Mouse (Mus musculus) kidney, embryonic 14.5 days (tissue): ENCODE data around the gene Nr6a1. TPM values are rescaled to one million over a fixed set of nuclear protein-coding genes. Genes with fewer than 3 reads are reported as not detected.

Experiments used
- ATAC-seq: fragments of 200-750 bp; cut with Nextera tagmentation; 2 replicates; pipeline ENCODE4 v1.8.0; 2017; ENCODE audit warnings: moderate number of reproducible peaks, mild to moderate bottlenecking, moderate TSS enrichment, moderate library complexity; ENCODE audit not compliant: low FRiP score, low TSS enrichment
- H3K27ac ChIP-seq: fragments of 300-500 bp; sonication (generic); 2 replicates; pipeline ENCODE4 v1.5.1; 2014; ENCODE audit warnings: low read depth, mild to moderate bottlenecking, low read length, moderate library complexity, mixed read lengths
- H3K27me3 ChIP-seq: fragments of 300-500 bp; sonication (generic); 2 replicates; pipeline ENCODE4 v1.6.1; 2014; ENCODE audit warnings: mild to moderate bottlenecking, low read length; ENCODE audit not compliant: control insufficient read depth, insufficient read depth
- H3K36me3 ChIP-seq: fragments of 300-500 bp; sonication (generic); 2 replicates; pipeline ENCODE4 v1.6.1; 2014; ENCODE audit warnings: low read length, mixed read lengths; ENCODE audit not compliant: control insufficient read depth, insufficient read depth
- H3K4me1 ChIP-seq: fragments of 300-500 bp; sonication (generic); 2 replicates; pipeline ENCODE4 v1.6.1; 2014; ENCODE audit warnings: low read length, mixed read lengths; ENCODE audit not compliant: control insufficient read depth, insufficient read depth
- H3K4me2 ChIP-seq: fragments of 300-500 bp; sonication (generic); replicated peaks from 2 replicates; pipeline ENCODE4 v1.6.1; 2014; ENCODE audit warnings: low read depth, mild to moderate bottlenecking, low read length
- H3K4me3 ChIP-seq: fragments of 300-500 bp; sonication (generic); 2 replicates; pipeline ENCODE4 v1.5.1; 2014; ENCODE audit warnings: mild to moderate bottlenecking, low read length
- H3K9ac ChIP-seq: fragments of 300-500 bp; sonication (generic); 2 replicates; pipeline ENCODE4 v1.6.1; 2014; ENCODE audit warnings: low read depth, mild to moderate bottlenecking, low read length, moderate library complexity
- H3K9me3 ChIP-seq: fragments of 300-500 bp; sonication (generic); 2 replicates; pipeline ENCODE4 v1.6.1; 2016; ENCODE audit warnings: low read length; ENCODE audit not compliant: control insufficient read depth
- WGBS: fragments of 180-500 bp; shearing (Covaris S2); extraction: QIAGEN DNeasy Blood & Tissue Kit; methylation state at CpG from one replicate; pipeline ENCODE4 v1.1.7; 2014; 5-methylcytosine and 5-hydroxymethylcytosine counted together
- polyA plus RNA-seq: library from polyadenylated mRNA; unstranded; fragments of >200 nt; fragmentation: Nextera tagmentation; extraction: Ambion mirVana; gene quantifications from 2 replicates; pipeline ENCODE4 v1.2.1, GENCODE M21; 2014

Gene Nr6a1
- polyA plus RNA-seq, 1 experiment from 2014 or later = 1.4 TPM

- no peak overlapping the region for H3K9ac ChIP-seq
- H3K9me3 ChIP-seq = no peaks in the 10 kb centered on the region
- H3K27me3 ChIP-seq = no peaks in the 10 kb centered on the region
- H3K4me3 ChIP-seq = no peak overlapping the region
- no peak overlapping the region for H3K4me2 ChIP-seq
- 91% methylated on average over 2 of the region's 2 CpGs for WGBS
- no peaks in the 10 kb centered on the region for H3K4me1 ChIP-seq
- H3K36me3 ChIP-seq = no peaks in the 10 kb centered on the region
- no peak overlapping the region for H3K27ac ChIP-seq
- ATAC-seq = no peak
These were observed 14.4 kb upstream of the Nr6a1 start for GRCm38 (mm10) chr2:38941898-38942297.

GRCm38 (mm10) chr2:38941426-38941825 lies 13.9 kb upstream of the Nr6a1 start:
- Histone ChIP-seq H3K4me2 (no peak overlapping the region), H3K9me3 (no peaks in the 10 kb centered on the region), H3K4me3 (no peak overlapping the region), H3K27me3 (no peaks in the 10 kb centered on the region), H3K4me1 (no peaks in the 10 kb centered on the region), H3K9ac (no peak overlapping the region), H3K27ac (no peak overlapping the region), H3K36me3 (no peaks in the 10 kb centered on the region)
- 63% methylated on average over 14 of the region's 14 CpGs for WGBS
- no peak for ATAC-seq

- H3K36me3 ChIP-seq = no peaks in the 10 kb centered on the region
These were observed 11.6 kb upstream of the Nr6a1 start for GRCm38 (mm10) chr2:38939047-38939446.

GRCm38 (mm10) chr2:38938007-38938406 lies 10.5 kb upstream of the Nr6a1 start:
- WGBS = 81% methylated on average over 1 of the region's 1 CpGs
- Histone ChIP-seq H3K36me3 (no peaks in the 10 kb centered on the region), H3K9ac (no peak overlapping the region), H3K4me1 (no peaks in the 10 kb centered on the region), H3K4me3 (no peak overlapping the region), H3K9me3 (no peaks in the 10 kb centered on the region), H3K27ac (no peak overlapping the region), H3K27me3 (no peaks in the 10 kb centered on the region), H3K4me2 (no peak overlapping the region)
- no peak for ATAC-seq

More at GRCm38 (mm10) chr2:38939047-38939446, 11.6 kb upstream of the Nr6a1 start:
- no peak overlapping the region for H3K4me3 ChIP-seq
- no peaks in the 10 kb centered on the region for H3K27me3 ChIP-seq
- H3K4me2 ChIP-seq = no peak overlapping the region
- H3K9me3 ChIP-seq = no peaks in the 10 kb centered on the region
- H3K9ac ChIP-seq = no peak overlapping the region
- no peaks in the 10 kb centered on the region for H3K4me1 ChIP-seq
- 75% methylated on average over 2 of the region's 2 CpGs for WGBS
- H3K27ac ChIP-seq = no peak overlapping the region
- ATAC-seq = no peak

- Histone ChIP-seq H3K4me2 (no peak overlapping the region), H3K9me3 (no peaks in the 10 kb centered on the region), H3K36me3 (no peaks in the 10 kb centered on the region), H3K27ac (no peak overlapping the region), H3K9ac (no peak overlapping the region), H3K27me3 (no peaks in the 10 kb centered on the region), H3K4me1 (no peaks in the 10 kb centered on the region), H3K4me3 (no peak overlapping the region)
- ATAC-seq = no peak
- WGBS = 74% methylated on average over 3 of the region's 3 CpGs
These were observed 9.9 kb upstream of the Nr6a1 start for GRCm38 (mm10) chr2:38937396-38937795.

- no peaks in the 10 kb centered on the region for H3K9me3 ChIP-seq
- H3K27me3 ChIP-seq = no peaks in the 10 kb centered on the region
- H3K9ac ChIP-seq = no peak overlapping the region
- ATAC-seq = no peak
- no peak overlapping the region for H3K27ac ChIP-seq
- H3K4me1 ChIP-seq = peaks cover 5% of the 10 kb centered on the region; the same call in 1 of the 2 replicates
- no peak overlapping the region for H3K4me3 ChIP-seq
- H3K4me2 ChIP-seq = no peak overlapping the region
- 68% methylated on average over 9 of the region's 9 CpGs for WGBS
- no peaks in the 10 kb centered on the region for H3K36me3 ChIP-seq
These were observed 9.4 kb upstream of the Nr6a1 start for GRCm38 (mm10) chr2:38936721-38937378.

- Histone ChIP-seq H3K4me3 (no peak overlapping the region), H3K9ac (no peak overlapping the region), H3K27ac (no peak overlapping the region; the same call in 1 of the 2 replicates), H3K36me3 (no peaks in the 10 kb centered on the region), H3K9me3 (no peaks in the 10 kb centered on the region), H3K4me1 (peaks cover 10% of the 10 kb centered on the region; the same call in 1 of the 2 replicates), H3K27me3 (no peaks in the 10 kb centered on the region), H3K4me2 (no peak overlapping the region)
- no peak for ATAC-seq
- 62% methylated on average over 5 of the region's 5 CpGs for WGBS
These were observed 7.4 kb upstream of the Nr6a1 start for GRCm38 (mm10) chr2:38934936-38935335.

GRCm38 (mm10) chr2:38933931-38934330 lies 6.4 kb upstream of the Nr6a1 start:
- no peak overlapping the region for H3K9ac ChIP-seq
- H3K4me2 ChIP-seq = no peak overlapping the region
- peaks cover 10% of the 10 kb centered on the region; the same call in 1 of the 2 replicates for H3K4me1 ChIP-seq
- peak overlapping the region; percentile 10; the same call in 1 of the 2 replicates for H3K27ac ChIP-seq
- WGBS = 10% methylated on average over 2 of the region's 2 CpGs
- no peaks in the 10 kb centered on the region for H3K27me3 ChIP-seq
- H3K36me3 ChIP-seq = no peaks in the 10 kb centered on the region
- ATAC-seq = peak; percentile 73
- no peaks in the 10 kb centered on the region for H3K9me3 ChIP-seq
- H3K4me3 ChIP-seq = no peak overlapping the region

GRCm38 (mm10) chr2:38931851-38932667 lies 4.6 kb upstream of the Nr6a1 start, which contains the start of gene Olfml2a:
Gene Olfml2a, plus strand, starts transcription at chr2:38931978.
- peak within 1 kb of the TSS; percentile 91 for H3K4me2 ChIP-seq
- H3K36me3 ChIP-seq = no peaks in the 10 kb centered on the region
- H3K27me3 ChIP-seq = no peaks in the 10 kb centered on the region
- H3K4me1 ChIP-seq = peaks cover 14% of the 10 kb centered on the region; the same call in 1 of the 2 replicates
- ATAC-seq = peak; percentile 67
- 7% methylated on average over 32 of the region's 32 CpGs for WGBS
- H3K9ac ChIP-seq = peak within 1 kb of the TSS; percentile 60
- peak within 1 kb of the TSS; percentile 38 for H3K4me3 ChIP-seq
- H3K9me3 ChIP-seq = no peaks in the 10 kb centered on the region
- H3K27ac ChIP-seq = no peak within 1 kb of the TSS
